Mouse (Mus musculus) CH12.LX (cell line): ENCODE results near the gene Btbd17. TPM values are rescaled to one million over a fixed set of nuclear protein-coding genes. Genes with fewer than 3 reads are reported as not detected.

ENCODE experiments used
- DNase-seq: peaks from one replicate; pipeline ENCODE4 v3.0.0-alpha.2; 2013; ENCODE audit errors: extremely low read depth
- H3K27ac ChIP-seq: 2 replicates; pipeline ENCODE4 v1.5.1; 2012; ENCODE audit warnings: low read depth, mild to moderate bottlenecking, control low read depth, moderate library complexity; ENCODE audit not compliant: insufficient read depth
- H3K27me3 ChIP-seq: replicated peaks from 2 replicates; pipeline ENCODE3; 2012; ENCODE audit warnings: inconsistent platforms
- H3K36me3 ChIP-seq, 2 experiments: replicated peaks in 1 of 2; 2 replicates each; pipeline versions ENCODE3 to v1.6.1; 2012; ENCODE audit warnings: inconsistent platforms in 1 of 2, low read length in 1 of 2, mild to moderate bottlenecking in 1 of 2, mixed read lengths in 1 of 2, moderate library complexity in 1 of 2; ENCODE audit not compliant: control insufficient read depth in 1 of 2, insufficient read depth in 1 of 2
- H3K4me1 ChIP-seq, 2 experiments: 2 replicates each; pipeline ENCODE4 v1.6.1; 2012; ENCODE audit warnings: inconsistent platforms in 1 of 2, moderate library complexity in 1 of 2; ENCODE audit not compliant: insufficient read depth in 2 of 2, control insufficient read depth in 1 of 2
- H3K4me2 ChIP-seq: 2 replicates; pipeline ENCODE4 v1.6.1; 2012; ENCODE audit warnings: low read depth, mild to moderate bottlenecking, control low read depth; ENCODE audit not compliant: poor library complexity, insufficient read depth, severe bottlenecking
- H3K4me3 ChIP-seq, 3 experiments: fragments of 150-350 bp in 1 of 3; sonication (generic) in 1 of 3; replicated peaks in 1 of 3; 2 replicates each; pipeline versions ENCODE3 to v1.5.1; 2011 to 2012; ENCODE audit warnings: low read depth in 2 of 3, low read length in 2 of 3, mild to moderate bottlenecking in 2 of 3, moderate library complexity in 2 of 3, control low read depth in 1 of 3, improper control_type of control experiment in 1 of 3, inconsistent platforms in 1 of 3, mixed read lengths in 1 of 3; ENCODE audit not compliant: poor library complexity in 1 of 3
- H3K79me2 ChIP-seq: replicated peaks from 2 replicates; pipeline ENCODE4 v1.6.1; 2012; ENCODE audit warnings: mild to moderate bottlenecking, moderate library complexity; ENCODE audit not compliant: control insufficient read depth, poor library complexity, insufficient read depth, severe bottlenecking; ENCODE audit errors: extremely low read depth
- H3K9ac ChIP-seq: 2 replicates; pipeline ENCODE4 v1.6.1; 2012; ENCODE audit warnings: low read depth, mild to moderate bottlenecking, control low read depth, moderate library complexity; ENCODE audit not compliant: insufficient read depth
- H3K9me3 ChIP-seq: replicated peaks from 2 replicates; pipeline ENCODE3; 2012; ENCODE audit warnings: low read length, inconsistent platforms, mixed read lengths
- BHLHE40 ChIP-seq: IDR thresholded peaks from 2 replicates; pipeline ENCODE4 v1.6.1; 2011; ENCODE audit warnings: mild to moderate bottlenecking, low read depth, low read length, improper control_type of control experiment
- CHD1 ChIP-seq: IDR thresholded peaks from 2 replicates; pipeline ENCODE4 v1.6.1; 2012; ENCODE audit warnings: low read depth, low read length, improper control_type of control experiment, inconsistent platforms
- CHD2 ChIP-seq: IDR thresholded peaks from 2 replicates; pipeline ENCODE4 v1.6.1; 2011; ENCODE audit warnings: low read length, improper control_type of control experiment
- ELF1 ChIP-seq: IDR thresholded peaks from 2 replicates; pipeline ENCODE4 v1.6.1; 2014; ENCODE audit warnings: low read depth, mild to moderate bottlenecking, inconsistent platforms, low read length, improper control_type of control experiment
- EP300 ChIP-seq: IDR thresholded peaks from 2 replicates; pipeline ENCODE4 v1.6.1; 2011; ENCODE audit warnings: low read length, improper control_type of control experiment
- HCFC1 ChIP-seq: IDR thresholded peaks from 2 replicates; pipeline ENCODE4 v1.6.1; 2012; ENCODE audit warnings: low read depth, mild to moderate bottlenecking, inconsistent platforms, low read length, improper control_type of control experiment
- IRF4 ChIP-seq: IDR thresholded peaks from 2 replicates; pipeline ENCODE4 v1.6.1; 2014; ENCODE audit warnings: low read depth, mild to moderate bottlenecking, inconsistent platforms, low read length, improper control_type of control experiment
- JUN ChIP-seq: IDR thresholded peaks from 2 replicates; pipeline ENCODE4 v1.6.1; 2011; ENCODE audit warnings: low read depth, mild to moderate bottlenecking, low read length, improper control_type of control experiment, moderate library complexity; ENCODE audit not compliant: insufficient read depth
- KAT2A ChIP-seq: IDR thresholded peaks from 2 replicates; pipeline ENCODE4 v1.6.1; 2012; ENCODE audit warnings: low read length, improper control_type of control experiment, inconsistent platforms; ENCODE audit not compliant: insufficient replicate concordance
- MAFK ChIP-seq: IDR thresholded peaks from 2 replicates; pipeline ENCODE4 v1.6.1; 2011; ENCODE audit warnings: low read length, improper control_type of control experiment; ENCODE audit not compliant: insufficient replicate concordance
- MAX ChIP-seq: IDR thresholded peaks from 2 replicates; pipeline ENCODE4 v1.6.1; 2011; ENCODE audit warnings: low read length, improper control_type of control experiment
- MXI1 ChIP-seq: IDR thresholded peaks from 2 replicates; pipeline ENCODE4 v1.6.1; 2011; ENCODE audit warnings: mild to moderate bottlenecking, low read depth, low read length, improper control_type of control experiment
- NELFE ChIP-seq: IDR thresholded peaks from 2 replicates; pipeline ENCODE4 v1.6.1; 2011; ENCODE audit warnings: low read depth, low read length, improper control_type of control experiment
- RCOR1 ChIP-seq: conservative IDR thresholded peaks from 2 replicates; pipeline ENCODE4 v1.6.1; 2012; ENCODE audit warnings: low read depth, mild to moderate bottlenecking, inconsistent platforms, low read length, improper control_type of control experiment
- TBP ChIP-seq: conservative IDR thresholded peaks from 2 replicates; pipeline ENCODE4 v1.6.1; 2011; ENCODE audit warnings: low read depth, low read length, improper control_type of control experiment
- TCF12 ChIP-seq: IDR thresholded peaks from 2 replicates; pipeline ENCODE4 v1.6.1; 2014; ENCODE audit warnings: low read depth, mild to moderate bottlenecking, inconsistent platforms, low read length, improper control_type of control experiment
- UBTF ChIP-seq: IDR thresholded peaks from 2 replicates; pipeline ENCODE4 v1.6.1; 2012; ENCODE audit warnings: low read depth, mild to moderate bottlenecking, inconsistent platforms, low read length, improper control_type of control experiment, moderate library complexity
- USF1 ChIP-seq: IDR thresholded peaks from 2 replicates; pipeline ENCODE4 v1.6.1; 2014; ENCODE audit warnings: low read depth, mild to moderate bottlenecking, inconsistent platforms, low read length, improper control_type of control experiment
- USF2 ChIP-seq: conservative IDR thresholded peaks from 2 replicates; pipeline ENCODE4 v1.6.1; 2011; ENCODE audit warnings: low read depth, low read length, improper control_type of control experiment
- ZC3H11A ChIP-seq: IDR thresholded peaks from 2 replicates; pipeline ENCODE4 v1.6.1; 2012; ENCODE audit warnings: low read depth, mild to moderate bottlenecking, inconsistent platforms, low read length, improper control_type of control experiment
- ZKSCAN1 ChIP-seq: IDR thresholded peaks from 2 replicates; pipeline ENCODE4 v1.6.1; 2012; ENCODE audit warnings: low read depth, inconsistent platforms, low read length, improper control_type of control experiment, borderline replicate concordance
- ZMIZ1 ChIP-seq: IDR thresholded peaks from 2 replicates; pipeline ENCODE4 v1.6.1; 2012; ENCODE audit warnings: low read depth, mild to moderate bottlenecking, inconsistent platforms, low read length, improper control_type of control experiment
- ZNF384 ChIP-seq: IDR thresholded peaks from 2 replicates; pipeline ENCODE4 v1.6.1; 2012; ENCODE audit warnings: low read depth, low read length, improper control_type of control experiment, inconsistent platforms
- dilution Hi-C: fragments of 300-500 bp; cut with MboI; formaldehyde crosslinking; loops from 2 replicates; pipeline ENCODE4 v1.14.3; 2020; ENCODE audit warnings: low sequenced_read_pairs; ENCODE audit not compliant: extremely low pct_unique_long_range_greater_than_20kb, extremely low pct_ligation_motif_present
- in situ Hi-C: fragments of 300-500 bp; cut with MboI; formaldehyde crosslinking; loops from 3 replicates; pipeline ENCODE4 v1.14.3; 2019; ENCODE audit warnings: low sequenced_read_pairs, low pct_ligation_motif_present, low pct_unique_long_range_greater_than_20kb, mixed read lengths
- polyA plus RNA-seq: library from polyadenylated mRNA; unstranded; fragments of >175 nt; gene quantifications from 2 replicates; pipeline ENCODE4 v1.2.1, GENCODE M21; 2012; ENCODE audit warnings: low read depth; ENCODE audit not compliant: insufficient read length
- total RNA-seq, 2 experiments: library from RNA; depleted of rRNA; stranded (reverse); fragments of 300-350 nt in 1 of 2; fragments of >200 nt in 1 of 2; gene quantifications; 2 replicates each; pipeline ENCODE4 v1.2.3; 2012 to 2014

Gene Btbd17
- total and polyA plus RNA-seq, 3 experiments: not detected

GRCm38 (mm10) chr11:114791891-114792411 lies 3.8 kb downstream of the Btbd17 start:
- H3K9me3 ChIP-seq: peaks cover 11% of the 10 kb centered on the region
- TF ChIP-seq HCFC1: no peak
- no peak for TF ChIP-seq UBTF
- TF ChIP-seq NELFE: no peak
- TF ChIP-seq JUN: no peak
- TF ChIP-seq RCOR1: no peak
- no peak for TF ChIP-seq ZC3H11A
- H3K36me3 ChIP-seq: peaks cover 0 to 4% of the 10 kb centered on the region in 2 experiments
- dilution Hi-C loops (no loop called here), in situ Hi-C loops (no loop called here)
- H3K79me2 ChIP-seq: no peaks in the 10 kb centered on the region
- no peak overlapping the region for H3K9ac ChIP-seq
- peaks cover 7 to 28% of the 10 kb centered on the region in 2 experiments; a peak in 3 of 4 replicates for H3K4me1 ChIP-seq
- no peak for DNase-seq
- H3K27me3 ChIP-seq: peaks cover 20% of the 10 kb centered on the region
- H3K4me2 ChIP-seq: no peak overlapping the region
- no peak overlapping the region for H3K27ac ChIP-seq
- H3K4me3 ChIP-seq: no peak overlapping the region

GRCm38 (mm10) chr11:114791351-114791889 lies 4.3 kb downstream of the Btbd17 start:
- TF ChIP-seq KAT2A: no peak
- no peak for TF ChIP-seq HCFC1
- TF ChIP-seq USF2: no peak
- no peak for TF ChIP-seq IRF4
- no peak for TF ChIP-seq MXI1
- TF ChIP-seq MAFK: no peak
- TF ChIP-seq ZNF384: no peak
- TF ChIP-seq MAX: no peak
- no peak for TF ChIP-seq TCF12
- TF ChIP-seq ZMIZ1: no peak
- no peak for TF ChIP-seq ZKSCAN1
- no peak for TF ChIP-seq TBP
- no peak for TF ChIP-seq ELF1
- no peak for TF ChIP-seq UBTF
- no peak for TF ChIP-seq EP300
- no peak for TF ChIP-seq CHD2
- TF ChIP-seq CHD1: no peak
- TF ChIP-seq BHLHE40: no peak
- no peak for TF ChIP-seq USF1
- no peak for DNase-seq
- no peak overlapping the region for H3K27ac ChIP-seq
- no peak overlapping the region for H3K9ac ChIP-seq
- no peak overlapping the region for H3K4me3 ChIP-seq
- no peaks in the 10 kb centered on the region for H3K79me2 ChIP-seq
- peaks cover 12% of the 10 kb centered on the region for H3K9me3 ChIP-seq
- peaks cover 7 to 28% of the 10 kb centered on the region in 2 experiments; a peak in 3 of 4 replicates for H3K4me1 ChIP-seq
- H3K4me2 ChIP-seq: no peak overlapping the region
- in situ Hi-C loops (no loop called here), dilution Hi-C loops (no loop called here)
- H3K36me3 ChIP-seq: peaks cover 0 to 4% of the 10 kb centered on the region in 2 experiments
- H3K27me3 ChIP-seq: peaks cover 14% of the 10 kb centered on the region
